Mouse (Mus musculus) heart, adult 8-10 months (tissue): Measurements from ENCODE around the gene Ssrp1. TPM values are rescaled to one million over a fixed set of nuclear protein-coding genes. Genes with fewer than 3 reads are reported as not detected.

Experiments used
- DNase-seq: peaks from one replicate; pipeline ENCODE4 v3.0.0; 2022; ENCODE audit warnings: low spot score
- total RNA-seq, 4 experiments: library from RNA; stranded (reverse); gene quantifications; 2 replicates each; pipeline ENCODE4 v1.2.4; 2022

The Ssrp1 gene
- total RNA-seq, result 10 to 100 TPM; 35.3 to 42.5 (median 38.4) TPM

- peak; percentile 90 for DNase-seq
Measured at GRCm38 (mm10) chr2:85037047-85038026, at the start of gene Ssrp1, which contains the start of gene P2rx3. Gene Ssrp1 (plus strand): TSS chr2:85037234. Gene P2rx3 (minus strand): TSS chr2:85037462.

GRCm38 (mm10) chr2:84987930-84988329 lies 49.1 kb upstream of the Ssrp1 start, which contains the start of gene Prg3:
Gene Prg3 (plus strand): TSS chr2:84988215.
- no peak for DNase-seq

GRCm38 (mm10) chr2:84996376-84996775 lies 40.7 kb upstream of the Ssrp1 start:
- DNase-seq, result no peak

GRCm38 (mm10) chr2:84999486-85000181 lies 37.4 kb upstream of the Ssrp1 start:
- DNase-seq, result peak; percentile 62

GRCm38 (mm10) chr2:85001497-85001896 lies 35.5 kb upstream of the Ssrp1 start:
- peak; percentile 43 for DNase-seq

- no peak for DNase-seq
Measured at GRCm38 (mm10) chr2:85002575-85002974, 34.5 kb upstream of the Ssrp1 start.

GRCm38 (mm10) chr2:85004341-85004740 lies 32.7 kb upstream of the Ssrp1 start:
- DNase-seq, result no peak

GRCm38 (mm10) chr2:85006600-85006999 lies 30.4 kb upstream of the Ssrp1 start:
- no peak for DNase-seq

- DNase-seq, result peak; percentile 49
Measured at GRCm38 (mm10) chr2:85007729-85008128, 29.3 kb upstream of the Ssrp1 start.

- no peak for DNase-seq
Measured at GRCm38 (mm10) chr2:85009212-85009611, 27.8 kb upstream of the Ssrp1 start.

GRCm38 (mm10) chr2:85011906-85012604 lies 25.0 kb upstream of the Ssrp1 start:
- peak; percentile 24 for DNase-seq

GRCm38 (mm10) chr2:85012679-85013078 lies 24.4 kb upstream of the Ssrp1 start:
- no peak for DNase-seq

- DNase-seq, result no peak
Measured at GRCm38 (mm10) chr2:85013826-85014587, 23.0 kb upstream of the Ssrp1 start.

- no peak for DNase-seq
Measured at GRCm38 (mm10) chr2:85014588-85014982, 22.4 kb upstream of the Ssrp1 start.

GRCm38 (mm10) chr2:85022043-85022442 lies 15.0 kb upstream of the Ssrp1 start:
- no peak for DNase-seq

- no peak for DNase-seq
Measured at GRCm38 (mm10) chr2:85026178-85026577, 10.9 kb upstream of the Ssrp1 start.

- no peak for DNase-seq
Measured at GRCm38 (mm10) chr2:85027281-85027680, 9.8 kb upstream of the Ssrp1 start.

GRCm38 (mm10) chr2:85029897-85030296 lies 7.1 kb upstream of the Ssrp1 start:
- no peak for DNase-seq

- no peak for DNase-seq
Measured at GRCm38 (mm10) chr2:85030989-85031388, 6.0 kb upstream of the Ssrp1 start.

- DNase-seq, result no peak
Measured at GRCm38 (mm10) chr2:85033121-85033520, 3.9 kb upstream of the Ssrp1 start.

GRCm38 (mm10) chr2:85034169-85034568 lies 2.9 kb upstream of the Ssrp1 start:
- no peak for DNase-seq
